Mouse (Mus musculus): ENCODE results near the gene Taar7d. TPM values are rescaled to one million over a fixed set of nuclear protein-coding genes. Genes with fewer than 3 reads are reported as not detected.

Gene Taar7d
- total and polyA plus RNA-seq, 3 experiments = not detected

GRCm38 (mm10) chr10:23978901-23979705 lies 47.9 kb upstream of the Taar7d start:
- Histone ChIP-seq H3K27ac (ENCODE audit: insufficient read depth, low read depth) (no peak overlapping the region), H3K27me3 (replicated peaks) (no peaks in the 10 kb centered on the region), H3K4me2 (ENCODE audit: insufficient read depth, low read depth, poor library complexity, severe bottlenecking) (no peak overlapping the region), H3K9me3 (replicated peaks; ENCODE audit: low read length) (no peaks in the 10 kb centered on the region), H3K4me3 (replicated peaks in 1 of 3; ENCODE audit: low read depth in 2 of 3, low read length in 2 of 3, poor library complexity in 1 of 3) (no peak overlapping the region), H3K79me2 (replicated peaks; ENCODE audit: control insufficient read depth, extremely low read depth, insufficient read depth, poor library complexity, severe bottlenecking) (no peaks in the 10 kb centered on the region), H3K36me3 (replicated peaks in 1 of 2; ENCODE audit: control insufficient read depth in 1 of 2, insufficient read depth in 1 of 2, low read length in 1 of 2) (no peaks in the 10 kb centered on the region), H3K9ac (ENCODE audit: insufficient read depth, low read depth) (no peak overlapping the region), H3K4me1 (ENCODE audit: control insufficient read depth in 1 of 2, insufficient read depth in 2 of 2) (no peaks in the 10 kb centered on the region)
- TF ChIP-seq BHLHE40 (IDR thresholded peaks at IDR 0.05; ENCODE audit: low read depth, low read length) = no peak
- TF ChIP-seq IRF4 (IDR thresholded peaks at IDR 0.05; ENCODE audit: low read depth, low read length) = 0 out of 2 replicates have a peak, but pooled peaks have one; percentile 23
- TF ChIP-seq MXI1 (IDR thresholded peaks at IDR 0.05; ENCODE audit: low read depth, low read length) = no peak
- peak in 1 of 2 experiments; percentile 87; a peak in 3 of 4 replicates for TF ChIP-seq CTCF (conservative IDR thresholded peaks at IDR 0.05 in 1 of 2, IDR thresholded peaks at IDR 0.05 in 1 of 2; ENCODE audit: low read depth in 2 of 2, low read length in 2 of 2)
- no peak for TF ChIP-seq HCFC1 (IDR thresholded peaks at IDR 0.05; ENCODE audit: low read depth, low read length)
- TF ChIP-seq ELF1 (IDR thresholded peaks at IDR 0.05; ENCODE audit: low read depth, low read length) = no peak
- TF ChIP-seq USF1 (IDR thresholded peaks at IDR 0.05; ENCODE audit: low read depth, low read length) = no peak
- no peak for TF ChIP-seq MAFK (IDR thresholded peaks at IDR 0.05; ENCODE audit: insufficient replicate concordance, low read length)
- no peak for TF ChIP-seq TBP (conservative IDR thresholded peaks at IDR 0.05; ENCODE audit: low read depth, low read length)
- no peak for TF ChIP-seq JUND (conservative IDR thresholded peaks at IDR 0.05; ENCODE audit: low read depth, low read length)
- TF ChIP-seq MAZ (IDR thresholded peaks at IDR 0.05; ENCODE audit: low read depth, low read length) = peak; percentile 98
- peak; percentile 76 for TF ChIP-seq RAD21 (IDR thresholded peaks at IDR 0.05; ENCODE audit: low read depth, low read length)
- TF ChIP-seq SMC3 (IDR thresholded peaks at IDR 0.05; ENCODE audit: low read depth, low read length) = peak; percentile 91
- no peak for TF ChIP-seq UBTF (IDR thresholded peaks at IDR 0.05; ENCODE audit: low read depth, low read length)
- TF ChIP-seq CHD2 (IDR thresholded peaks at IDR 0.05; ENCODE audit: low read length) = no peak
- no peak for TF ChIP-seq TCF12 (IDR thresholded peaks at IDR 0.05; ENCODE audit: low read depth, low read length)
- TF ChIP-seq ZMIZ1 (IDR thresholded peaks at IDR 0.05; ENCODE audit: low read depth, low read length) = no peak
- no peak for TF ChIP-seq NRF1 (IDR thresholded peaks at IDR 0.05; ENCODE audit: low read depth, low read length)
- no peak for TF ChIP-seq MYC (IDR thresholded peaks at IDR 0.05; ENCODE audit: low read depth, low read length)
- no peak for TF ChIP-seq NELFE (IDR thresholded peaks at IDR 0.05; ENCODE audit: low read depth, low read length)
- TF ChIP-seq EP300 (IDR thresholded peaks at IDR 0.05; ENCODE audit: low read length) = no peak
- no peak for TF ChIP-seq MEF2A (IDR thresholded peaks at IDR 0.05; ENCODE audit: borderline replicate concordance, low read depth, low read length)
- no peak; the same call in 1 of the 2 replicates for TF ChIP-seq ZC3H11A (IDR thresholded peaks at IDR 0.05; ENCODE audit: low read depth, low read length)
- in situ Hi-C loops (cut with MboI; ENCODE audit: low pct_ligation_motif_present, low pct_unique_long_range_greater_than_20kb, low sequenced_read_pairs) = no loop called here
- dilution Hi-C loops (cut with MboI; ENCODE audit: extremely low pct_ligation_motif_present, extremely low pct_unique_long_range_greater_than_20kb, low sequenced_read_pairs) = no loop called here
- DNase-seq (ENCODE audit: extremely low read depth) = peak; percentile 65

Measured in CH12.LX (cell line).